Mouse (Mus musculus): ENCODE results near the gene Spns3.

- TF ChIP-seq CTCF (IDR thresholded peaks at IDR 0.05; ENCODE audit: low read depth) (no peak), EP300 (optimal IDR thresholded peaks at IDR 0.05) (no peak)
These were observed at the start of gene Spns3 for GRCm38 (mm10) chr11:72550134-72550988.
